Mouse (Mus musculus) lung, embryonic 16.5 days (tissue): Measurements from ENCODE around the gene Kcnab1. TPM values are rescaled to one million over a fixed set of nuclear protein-coding genes. Genes with fewer than 3 reads are reported as not detected.

Experiments used
- ATAC-seq: fragments of 200-750 bp; cut with Nextera tagmentation; 2 replicates; pipeline ENCODE4 v1.8.0; 2017; ENCODE audit warnings: low read depth, mild to moderate bottlenecking, moderate library complexity
- H3K27ac ChIP-seq: fragments of 300-500 bp; sonication (generic); 2 replicates; pipeline ENCODE4 v1.5.1; 2014; ENCODE audit warnings: mild to moderate bottlenecking, control low read depth, low read length
- H3K27me3 ChIP-seq: fragments of 300-500 bp; sonication (generic); 2 replicates; pipeline ENCODE4 v1.6.1; 2014; ENCODE audit warnings: low read depth, low read length, mixed read lengths; ENCODE audit not compliant: control insufficient read depth, insufficient read depth
- H3K36me3 ChIP-seq: fragments of 300-500 bp; sonication (generic); 2 replicates; pipeline ENCODE4 v1.6.1; 2014; ENCODE audit warnings: low read length; ENCODE audit not compliant: control insufficient read depth, insufficient read depth
- H3K4me1 ChIP-seq: fragments of 300-500 bp; sonication (generic); replicated peaks from 2 replicates; pipeline ENCODE4 v1.6.1; 2014; ENCODE audit warnings: low read length, mixed read lengths; ENCODE audit not compliant: control insufficient read depth, insufficient read depth
- H3K4me2 ChIP-seq: fragments of 300-500 bp; sonication (generic); 2 replicates; pipeline ENCODE4 v1.6.1; 2014; ENCODE audit warnings: low read depth, low read length, control low read depth
- H3K4me3 ChIP-seq: fragments of 300-500 bp; sonication (generic); 2 replicates; pipeline ENCODE4 v1.5.1; 2014; ENCODE audit warnings: mild to moderate bottlenecking, low read length, control low read depth
- H3K9ac ChIP-seq: fragments of 300-500 bp; sonication (generic); 2 replicates; pipeline ENCODE4 v1.6.1; 2014; ENCODE audit warnings: low read length, control low read depth
- H3K9me3 ChIP-seq: fragments of 300-500 bp; sonication (generic); 2 replicates; pipeline ENCODE4 v1.6.1; 2016; ENCODE audit warnings: low read length; ENCODE audit not compliant: control insufficient read depth
- WGBS: fragments of 180-500 bp; shearing (Covaris S2); extraction: QIAGEN DNeasy Blood & Tissue Kit; methylation state at CpG from one replicate; pipeline ENCODE4 v1.1.7; 2014; 5-methylcytosine and 5-hydroxymethylcytosine counted together
- polyA plus RNA-seq: library from polyadenylated mRNA; unstranded; fragments of >200 nt; fragmentation: Nextera tagmentation; extraction: Ambion mirVana; gene quantifications from 2 replicates; pipeline ENCODE4 v1.2.1, GENCODE M21; 2015

The Kcnab1 gene
- polyA plus RNA-seq, 1 experiment from 2014 or later, result 2.3 TPM

DNA sequence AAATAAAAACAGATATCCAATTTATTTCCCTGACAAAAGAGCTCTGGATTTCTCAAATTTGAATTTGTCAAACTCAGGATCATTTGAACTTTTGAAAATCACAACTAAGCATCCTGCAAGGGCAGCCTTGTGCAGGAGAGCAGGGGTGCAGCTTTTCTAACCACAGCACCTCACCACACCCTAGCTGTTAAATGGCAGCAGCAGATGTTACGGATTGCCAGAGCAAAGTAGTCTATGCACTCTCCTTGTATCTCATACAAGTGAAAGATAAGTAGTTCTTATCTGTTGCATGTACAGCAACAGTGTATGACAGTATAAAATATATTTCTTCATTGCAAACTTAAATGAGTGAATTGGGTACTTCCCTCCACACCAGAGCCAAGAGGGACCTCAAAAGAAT is 20.4 kb downstream of the Kcnab1 start:
- WGBS, result 84% methylated on average over 1 of the region's 1 CpGs
- H3K9ac ChIP-seq, result no peak overlapping the region
- H3K9me3 ChIP-seq, result no peaks in the 10 kb centered on the region
- no peak overlapping the region for H3K4me2 ChIP-seq
- H3K27ac ChIP-seq, result no peak overlapping the region
- no peaks in the 10 kb centered on the region for H3K4me1 ChIP-seq
- no peaks in the 10 kb centered on the region for H3K36me3 ChIP-seq
- H3K4me3 ChIP-seq, result no peak overlapping the region
- ATAC-seq, result no peak
- H3K27me3 ChIP-seq, result no peaks in the 10 kb centered on the region

DNA sequence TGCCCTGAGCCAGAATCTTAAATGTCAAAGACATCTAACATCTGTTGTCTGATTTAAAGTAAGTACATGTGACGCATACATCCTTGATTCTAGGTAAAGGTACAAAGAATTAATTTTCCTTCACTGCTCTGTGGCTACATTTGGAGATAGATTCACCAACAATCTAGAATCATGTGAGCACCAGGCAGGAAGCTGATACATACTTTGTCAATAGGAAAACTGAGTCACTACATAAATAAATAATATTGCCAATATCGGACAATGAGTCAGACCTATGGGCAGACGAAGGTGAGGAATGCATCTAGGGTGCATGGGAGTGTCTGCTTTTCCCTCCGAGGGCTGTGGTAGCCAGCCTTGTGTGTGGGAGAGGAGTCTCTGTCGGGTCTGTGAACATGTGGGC is 25.7 kb downstream of the Kcnab1 start:
- ATAC-seq, result no peak
- Histone ChIP-seq H3K27ac (no peak overlapping the region), H3K4me3 (no peak overlapping the region), H3K27me3 (no peaks in the 10 kb centered on the region), H3K9ac (no peak overlapping the region), H3K4me2 (no peak overlapping the region), H3K4me1 (no peaks in the 10 kb centered on the region), H3K9me3 (no peaks in the 10 kb centered on the region), H3K36me3 (no peaks in the 10 kb centered on the region)
- 61% methylated on average over 5 of the region's 5 CpGs for whole genome bisulfite sequencing

DNA sequence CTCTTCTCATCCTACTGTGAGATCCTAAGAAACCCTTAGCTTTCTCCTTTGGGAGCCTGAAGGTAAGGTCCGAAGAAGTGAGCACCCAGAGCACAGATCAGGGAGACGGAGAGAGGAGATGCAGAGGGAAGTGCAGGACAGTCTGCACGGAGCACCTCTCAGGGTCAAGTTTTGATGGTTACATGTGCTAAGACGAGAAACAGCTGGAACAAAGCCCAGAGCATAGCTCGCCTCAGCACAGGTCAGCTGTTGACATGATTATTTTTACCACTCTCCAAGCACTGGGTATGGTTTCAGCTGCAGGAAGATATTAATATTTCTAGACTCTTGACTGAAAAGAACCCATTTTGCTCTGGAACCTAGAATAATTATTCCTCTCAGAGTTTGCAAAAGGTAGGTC is 27.7 kb downstream of the Kcnab1 start:
- Histone ChIP-seq H3K27ac (no peak overlapping the region), H3K4me2 (no peak overlapping the region)
- WGBS, result 52% methylated on average over 5 of the region's 5 CpGs

DNA sequence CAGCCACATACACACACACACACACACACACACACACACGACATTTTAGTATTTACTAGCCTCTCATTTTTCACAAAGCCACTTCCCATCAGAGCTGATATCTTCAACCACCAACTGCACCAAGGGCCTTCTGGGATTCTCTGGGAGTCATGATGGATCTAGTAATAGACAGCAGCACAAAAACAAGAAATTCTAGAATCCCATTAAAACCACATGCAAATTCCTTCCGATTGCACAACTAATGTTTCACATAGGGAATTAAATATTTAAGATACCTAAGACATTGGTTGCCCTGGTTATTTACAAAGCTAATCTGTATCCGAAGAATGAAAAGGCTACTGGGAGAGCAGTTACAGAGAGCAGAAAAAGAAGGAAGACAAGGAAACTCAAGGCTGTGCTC is 29.6 kb downstream of the Kcnab1 start:
- 73% methylated on average over 3 of the region's 3 CpGs for WGBS
- no peak overlapping the region for H3K4me2 ChIP-seq
- no peaks in the 10 kb centered on the region for H3K36me3 ChIP-seq
- no peak overlapping the region for H3K9ac ChIP-seq
- no peaks in the 10 kb centered on the region for H3K27me3 ChIP-seq
- no peak overlapping the region for H3K27ac ChIP-seq
- H3K4me1 ChIP-seq, result no peaks in the 10 kb centered on the region
- no peak for ATAC-seq
- H3K4me3 ChIP-seq, result no peak overlapping the region
- no peaks in the 10 kb centered on the region for H3K9me3 ChIP-seq

More for the DNA sequence above, 27.7 kb downstream of the Kcnab1 start:
- H3K9ac ChIP-seq, result no peak overlapping the region
- no peak for ATAC-seq
- H3K4me3 ChIP-seq, result no peak overlapping the region
- no peaks in the 10 kb centered on the region for H3K36me3 ChIP-seq
- H3K9me3 ChIP-seq, result no peaks in the 10 kb centered on the region
- H3K4me1 ChIP-seq, result no peaks in the 10 kb centered on the region
- H3K27me3 ChIP-seq, result no peaks in the 10 kb centered on the region

DNA sequence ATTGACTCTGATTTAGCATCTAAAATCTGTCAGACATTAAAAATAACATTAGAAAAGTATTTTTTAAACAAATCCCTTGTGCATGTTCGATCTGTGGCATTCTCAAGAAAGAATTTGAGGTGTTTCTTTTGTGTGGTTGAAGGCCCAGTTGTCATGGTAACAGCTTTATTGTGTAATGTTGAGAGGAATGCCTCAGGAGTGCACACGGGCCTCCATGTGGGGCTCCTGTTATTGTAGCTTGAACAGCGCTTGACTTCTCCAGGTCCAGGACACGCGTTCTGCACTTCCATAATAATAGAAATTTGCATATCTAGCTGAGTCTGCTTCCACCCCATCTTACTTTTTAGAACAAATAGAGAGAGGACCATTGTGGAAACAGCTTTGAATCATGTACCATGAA is 36.0 kb downstream of the Kcnab1 start:
- H3K4me3 ChIP-seq, result no peak overlapping the region
- no peaks in the 10 kb centered on the region for H3K27me3 ChIP-seq
- no peak overlapping the region for H3K9ac ChIP-seq
- H3K9me3 ChIP-seq, result no peaks in the 10 kb centered on the region
- no peak overlapping the region for H3K4me2 ChIP-seq
- H3K36me3 ChIP-seq, result no peaks in the 10 kb centered on the region
- H3K4me1 ChIP-seq, result no peaks in the 10 kb centered on the region
- ATAC-seq, result no peak
- no peak overlapping the region for H3K27ac ChIP-seq
- 62% methylated on average over 5 of the region's 5 CpGs for WGBS

DNA sequence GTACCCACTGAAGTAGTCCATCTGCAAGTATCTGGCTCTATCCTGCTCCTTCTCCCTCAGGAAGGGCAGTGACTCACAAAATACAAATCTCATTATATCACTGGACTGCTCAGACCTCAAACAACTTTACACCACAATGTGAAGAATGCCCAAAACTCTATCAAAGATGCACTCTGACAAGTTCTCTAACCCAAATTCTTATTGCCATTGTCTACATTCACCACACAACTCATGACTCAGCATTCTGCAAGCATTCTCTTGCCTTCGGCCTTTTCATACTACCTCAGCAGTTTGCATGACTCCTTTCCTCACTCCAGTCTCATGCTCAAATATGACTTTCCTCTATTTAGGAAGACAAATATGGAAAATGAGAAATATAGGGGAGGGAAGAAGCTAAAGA is 42.6 kb downstream of the Kcnab1 start:
- WGBS, result 73% methylated on average over 1 of the region's 1 CpGs
- Histone ChIP-seq H3K9ac (no peak overlapping the region), H3K4me2 (no peak overlapping the region), H3K4me1 (no peaks in the 10 kb centered on the region), H3K4me3 (no peak overlapping the region), H3K27me3 (no peaks in the 10 kb centered on the region), H3K36me3 (no peaks in the 10 kb centered on the region), H3K27ac (no peak overlapping the region), H3K9me3 (no peaks in the 10 kb centered on the region)
- no peak for ATAC-seq

DNA sequence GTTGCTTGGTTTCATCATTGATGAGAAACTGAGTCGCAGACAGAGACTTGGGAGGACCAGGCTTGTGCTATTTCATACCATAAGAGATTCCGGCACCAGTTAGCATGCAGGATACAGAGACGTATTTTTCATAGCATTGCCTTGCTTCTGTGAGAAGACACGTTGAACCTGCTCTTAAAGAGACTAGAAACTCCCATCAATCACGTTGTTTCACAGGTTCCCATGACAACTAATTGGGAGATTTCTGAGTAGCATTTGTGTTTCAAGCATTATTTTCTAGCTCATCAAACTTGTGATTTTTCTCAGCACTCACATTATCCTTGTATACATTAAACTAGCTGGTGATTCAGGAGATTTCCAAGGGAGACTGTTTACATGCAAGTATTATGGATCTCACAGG is 63.8 kb downstream of the Kcnab1 start:
- H3K36me3 ChIP-seq, result no peaks in the 10 kb centered on the region
- 59% methylated on average over 5 of the region's 5 CpGs for WGBS
- no peak overlapping the region for H3K9ac ChIP-seq
- H3K27ac ChIP-seq, result no peak overlapping the region
- H3K4me2 ChIP-seq, result no peak overlapping the region
- H3K27me3 ChIP-seq, result no peaks in the 10 kb centered on the region
- no peaks in the 10 kb centered on the region for H3K4me1 ChIP-seq
- no peaks in the 10 kb centered on the region for H3K9me3 ChIP-seq
- no peak overlapping the region for H3K4me3 ChIP-seq
- no peak for ATAC-seq

DNA sequence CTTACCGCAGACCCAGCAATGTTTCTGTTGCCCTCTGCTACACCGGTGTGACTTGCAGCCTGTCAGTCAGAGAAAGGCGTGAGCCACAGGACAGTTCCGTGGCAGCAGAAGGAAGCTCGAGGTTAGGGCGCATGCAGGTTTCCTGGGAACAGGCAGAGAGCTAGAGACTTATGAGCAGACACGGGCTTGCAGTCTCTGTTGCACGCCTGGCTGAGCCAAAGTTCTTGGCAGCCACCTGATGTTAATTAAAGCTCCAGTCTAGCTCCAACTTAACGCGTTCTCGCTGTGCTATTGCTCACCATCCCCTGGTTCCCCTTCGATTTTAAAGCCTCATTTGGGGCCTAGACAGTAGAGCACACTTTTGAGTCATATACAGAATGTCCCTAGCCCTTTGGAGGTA is 65.4 kb downstream of the Kcnab1 start:
- no peak for ATAC-seq
- Histone ChIP-seq H3K9me3 (no peaks in the 10 kb centered on the region), H3K4me2 (no peak overlapping the region), H3K27ac (no peak overlapping the region), H3K27me3 (no peaks in the 10 kb centered on the region), H3K4me3 (no peak overlapping the region), H3K4me1 (no peaks in the 10 kb centered on the region), H3K36me3 (no peaks in the 10 kb centered on the region), H3K9ac (no peak overlapping the region)
- 73% methylated on average over 12 of the region's 12 CpGs for WGBS

DNA sequence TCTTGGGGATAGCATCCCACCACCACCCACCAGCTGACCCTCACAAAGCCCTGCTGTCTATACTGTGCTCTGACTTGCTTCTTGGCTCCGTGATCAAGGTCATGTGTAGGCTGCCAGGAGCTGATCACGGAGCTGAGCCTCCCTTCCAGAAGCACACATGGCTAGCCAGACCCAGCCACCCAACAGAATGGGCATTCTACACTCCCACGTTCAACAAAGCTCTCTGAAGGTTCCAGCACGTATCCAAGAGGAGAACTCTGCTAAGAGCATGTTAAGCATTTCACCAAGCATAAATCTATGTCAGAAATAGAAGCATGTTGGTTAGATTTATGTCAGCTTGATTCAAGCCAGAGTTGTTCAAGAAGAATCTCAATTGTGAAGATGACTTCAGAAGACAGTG is 66.6 kb downstream of the Kcnab1 start:
- Histone ChIP-seq H3K4me2 (no peak overlapping the region), H3K27ac (no peak overlapping the region), H3K4me3 (no peak overlapping the region), H3K27me3 (no peaks in the 10 kb centered on the region), H3K4me1 (no peaks in the 10 kb centered on the region), H3K9me3 (no peaks in the 10 kb centered on the region), H3K36me3 (no peaks in the 10 kb centered on the region), H3K9ac (no peak overlapping the region)
- ATAC-seq, result no peak
- 73% methylated on average over 4 of the region's 4 CpGs for WGBS

DNA sequence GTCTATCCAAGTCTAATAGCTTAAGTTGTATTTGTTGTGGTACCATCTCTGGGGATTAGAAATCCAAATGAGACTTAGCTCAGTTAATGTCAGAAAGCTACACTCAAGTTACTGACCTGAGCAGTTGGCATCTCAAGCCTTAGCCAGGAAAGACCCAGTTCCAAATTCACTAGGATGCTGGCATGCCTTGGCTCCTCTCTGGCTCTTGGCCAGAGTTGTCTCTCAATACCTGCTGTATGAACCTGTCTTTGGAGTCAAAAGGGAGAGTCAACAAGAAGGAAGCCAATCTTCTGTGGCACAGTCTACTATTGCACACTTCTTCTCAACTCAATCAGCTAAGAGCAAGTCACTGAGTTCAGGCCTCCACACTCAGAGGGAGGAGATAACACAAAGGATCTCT is 67.7 kb downstream of the Kcnab1 start:
- Histone ChIP-seq H3K9ac (no peak overlapping the region), H3K36me3 (no peaks in the 10 kb centered on the region), H3K27ac (no peak overlapping the region), H3K9me3 (no peaks in the 10 kb centered on the region), H3K4me1 (no peaks in the 10 kb centered on the region), H3K27me3 (no peaks in the 10 kb centered on the region), H3K4me2 (no peak overlapping the region), H3K4me3 (no peak overlapping the region)
- no peak for ATAC-seq
